Mouse (Mus musculus) retina, postnatal 7 days (tissue): ENCODE measurements around the gene Gm39566.
"Not testable (repeated sequence)": the region's sequence is repeated elsewhere in the genome, so short reads cannot be mapped to it uniquely, and the experiment has no call there.

ENCODE experiments used
- DNase-seq: peaks from one replicate; pipeline ENCODE4 v3.0.0-alpha.2; 2012; ENCODE audit warnings: low read depth, low spot score

Gene Gm39566

GRCm38 (mm10) chr11:69815155-69815554, at the start of gene Gm39566:
Gene Gm39566 (minus strand): TSS chr11:69815298.
- no peak for DNase-seq

DNA sequence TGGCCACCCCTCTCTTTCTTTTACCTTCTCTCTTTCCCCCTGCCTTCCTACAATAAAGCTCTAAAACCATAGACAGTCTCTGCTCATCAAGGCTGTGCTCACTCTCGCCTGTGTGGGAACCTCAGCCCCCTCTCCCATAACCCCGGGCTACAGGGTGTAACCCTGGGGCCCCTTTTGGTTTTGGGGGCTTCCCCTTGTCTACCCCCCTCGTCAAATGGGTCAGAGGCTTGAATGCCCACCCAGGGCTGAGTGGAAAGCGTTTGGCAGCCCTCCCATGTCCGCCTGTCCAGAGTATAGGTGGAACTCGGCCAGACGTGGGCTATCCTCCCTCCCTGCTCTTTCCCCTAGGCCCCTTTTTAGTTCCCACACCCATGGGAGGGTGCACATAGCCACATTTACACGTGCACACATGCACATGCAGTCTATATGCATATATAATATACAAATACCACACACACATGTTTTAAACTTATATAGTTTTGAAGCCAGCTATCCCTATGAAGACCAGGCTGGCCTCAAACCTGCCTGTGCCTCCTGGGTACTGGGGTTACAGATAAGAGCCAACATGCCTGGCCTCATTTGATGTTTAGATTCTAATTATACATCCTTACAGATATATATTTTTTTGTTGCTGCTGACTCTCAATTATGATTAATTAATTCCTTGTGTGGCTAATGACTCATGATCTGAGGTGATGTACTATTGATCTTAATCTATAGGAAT, 49.2 kb upstream of the Gm39566 start:
- DNase-seq: no peak

DNA sequence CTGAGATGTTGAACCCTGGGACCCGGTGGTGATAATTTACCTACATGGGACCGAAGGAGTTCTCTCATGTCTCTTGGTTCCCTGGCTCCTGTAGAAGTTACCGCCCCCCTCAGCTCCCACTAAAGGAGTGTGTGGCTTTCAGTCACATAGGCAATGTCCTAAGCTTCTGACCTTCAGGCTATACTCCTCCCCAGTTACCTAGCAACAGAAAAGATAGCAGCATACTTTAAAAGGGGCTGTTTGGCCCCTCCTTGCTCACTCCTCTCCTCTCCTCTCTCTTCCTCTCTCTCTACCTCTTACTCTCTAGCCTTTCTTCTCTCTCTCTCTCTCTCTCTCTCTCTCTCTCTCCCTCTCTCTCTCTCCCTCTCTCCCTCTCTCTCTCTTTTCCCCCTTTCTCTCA, 48.6 kb upstream of the Gm39566 start:
- DNase-seq: not testable (repeated sequence)

- no peak for DNase-seq
Measured at GRCm38 (mm10) chr11:69858113-69858998, 43.3 kb upstream of the Gm39566 start, which contains the start of gene Tnk1. Gene Tnk1 (minus strand): TSS chr11:69858730.

DNA sequence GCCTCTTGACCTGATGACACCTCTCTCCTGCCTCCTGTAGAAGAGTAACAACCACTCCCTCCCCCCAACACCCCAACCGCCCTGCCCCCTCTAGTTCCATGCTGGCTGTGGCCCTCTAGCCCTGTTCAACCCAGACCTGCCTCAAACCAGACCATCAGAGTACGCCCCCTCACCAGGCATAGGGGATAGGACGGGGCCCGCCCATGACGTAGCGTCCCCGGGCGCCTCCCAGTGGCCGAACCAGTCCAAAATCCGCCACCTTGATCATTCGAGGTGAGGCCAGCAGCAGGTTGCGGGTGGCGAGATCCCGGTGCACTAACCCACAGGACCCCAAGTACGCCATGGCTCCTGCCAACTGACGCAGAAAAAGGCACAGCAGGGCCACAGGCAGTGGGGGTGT, 40.2 kb upstream of the Gm39566 start:
- no peak for DNase-seq

DNA sequence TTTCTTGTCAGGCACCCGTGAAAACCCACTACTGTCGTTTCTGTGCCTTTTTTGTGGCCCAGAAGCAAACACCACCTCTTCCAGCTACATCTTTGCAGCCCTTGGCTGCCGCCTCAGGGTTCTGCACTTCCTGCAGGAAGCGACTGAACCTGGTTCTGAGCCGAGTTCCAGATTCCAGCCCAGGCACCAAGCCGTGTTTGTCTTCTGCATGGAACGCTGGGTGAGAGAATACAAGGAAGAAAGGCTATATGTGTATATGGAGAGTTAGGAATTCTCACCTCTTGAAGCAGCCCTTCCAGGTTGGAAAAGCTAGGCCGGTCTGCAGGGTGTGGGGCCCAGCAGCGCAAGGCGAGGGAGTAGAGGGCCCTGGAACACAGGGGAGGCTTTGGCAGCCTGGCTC, 39.6 kb upstream of the Gm39566 start:
- no peak for DNase-seq

DNA sequence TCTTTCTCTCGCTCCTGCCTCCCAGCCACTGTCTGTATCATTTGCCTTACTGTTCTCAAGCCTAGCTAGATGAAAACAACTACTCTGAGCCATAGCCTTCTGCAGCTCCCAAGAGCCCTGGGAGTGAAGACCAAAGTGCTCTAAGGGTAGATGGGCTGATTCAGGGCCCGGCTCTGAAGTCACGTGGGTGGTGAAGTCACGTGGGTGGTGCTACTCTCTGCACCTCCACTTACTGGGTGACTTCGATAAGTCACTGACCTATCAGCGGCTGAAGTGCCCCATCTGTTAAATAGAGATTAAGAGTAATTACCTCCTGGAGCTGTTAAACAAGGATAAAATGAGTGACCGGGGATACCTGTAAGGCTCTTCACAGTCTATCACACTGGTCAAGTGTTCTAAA, 38.9 kb upstream of the Gm39566 start:
- no peak for DNase-seq

DNA sequence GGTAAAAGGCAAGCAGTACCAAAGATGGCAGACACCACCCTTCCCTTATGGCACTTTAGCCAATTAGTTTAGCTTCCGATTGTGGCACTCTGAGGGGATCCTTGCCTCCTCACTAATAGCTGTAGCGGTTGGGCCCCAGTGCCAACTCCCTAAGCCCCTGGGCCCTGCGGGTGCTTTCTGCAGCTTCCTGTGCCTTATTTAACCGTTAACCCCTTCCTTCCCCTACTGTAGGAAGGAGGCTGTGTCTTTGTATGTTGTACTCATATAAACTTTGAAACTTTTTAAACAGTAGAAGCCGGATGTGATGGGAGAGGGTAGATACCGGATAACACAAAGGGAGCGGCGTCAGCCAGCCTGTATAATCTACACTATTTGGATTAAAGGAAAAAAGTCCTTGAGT, 35.7 kb upstream of the Gm39566 start:
- no peak for DNase-seq

DNA sequence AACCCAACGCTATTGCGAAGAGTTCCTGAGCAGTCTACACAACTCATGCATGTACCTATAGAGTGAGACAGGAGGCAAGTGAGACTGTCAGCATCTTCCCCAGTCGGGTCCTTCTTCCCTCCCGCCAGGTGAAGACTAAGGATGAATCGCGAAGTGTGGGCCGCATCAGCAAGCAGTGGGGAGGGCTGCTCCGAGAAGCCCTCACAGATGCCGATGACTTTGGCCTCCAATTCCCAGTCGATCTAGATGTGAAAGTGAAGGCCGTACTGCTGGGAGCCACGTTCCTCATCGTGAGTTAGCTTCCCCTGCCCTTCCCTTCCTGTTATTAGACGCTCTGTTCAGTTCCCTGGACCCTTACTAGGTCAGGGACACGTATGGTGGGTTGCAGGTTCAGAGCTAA, 34.8 kb upstream of the Gm39566 start:
- DNase-seq: no peak

GRCm38 (mm10) chr11:69849128-69849527, 34.0 kb upstream of the Gm39566 start:
- DNase-seq: no peak

GRCm38 (mm10) chr11:69848021-69848420, 32.9 kb upstream of the Gm39566 start:
- DNase-seq: no peak

DNA sequence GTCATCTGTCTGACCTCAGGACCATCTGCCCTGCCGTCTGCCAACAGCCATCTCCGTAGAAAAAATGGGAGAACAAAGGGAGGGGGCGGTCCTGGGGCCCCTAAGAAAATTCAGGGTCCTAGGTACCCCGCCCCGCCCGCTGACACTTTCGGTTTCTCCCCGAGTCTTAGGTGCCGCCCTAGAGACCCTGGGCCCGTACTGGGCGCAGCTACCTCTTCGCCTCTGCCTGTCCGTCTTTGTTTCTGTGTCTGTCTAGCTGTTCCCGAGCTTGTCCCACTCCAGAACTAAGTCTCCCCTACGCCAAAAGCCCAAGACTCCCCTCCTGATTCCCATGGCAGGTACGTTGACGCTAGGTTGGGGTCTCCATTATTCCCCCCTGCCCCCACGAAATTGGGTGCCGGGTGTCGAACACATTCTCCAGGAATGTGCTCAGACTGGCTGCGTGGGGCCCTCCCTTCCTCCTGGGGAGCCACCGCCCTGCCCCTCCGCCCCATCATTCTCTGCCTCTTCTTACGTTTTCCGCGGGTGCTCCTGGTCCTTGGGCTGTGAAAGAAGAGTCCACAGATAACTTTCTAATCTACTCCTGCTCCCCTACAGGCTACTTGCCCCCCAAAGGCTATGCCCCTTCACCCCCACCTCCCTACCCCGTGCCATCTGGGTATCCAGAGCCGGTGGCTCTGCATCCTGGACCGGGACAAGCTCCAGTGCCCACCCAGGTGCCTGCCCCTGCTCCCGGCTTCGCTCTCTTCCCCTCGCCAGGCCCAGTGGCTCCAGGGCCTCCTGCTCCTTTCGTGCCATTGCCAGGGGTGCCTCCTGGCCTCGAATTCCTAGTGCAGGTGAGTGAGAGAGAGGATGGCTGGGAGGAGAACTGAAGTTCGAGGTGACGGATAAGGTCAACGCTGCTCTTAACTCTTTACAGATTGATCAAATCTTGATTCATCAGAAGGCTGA, 31.9 kb upstream of the Gm39566 start:
- DNase-seq: no peak

DNA sequence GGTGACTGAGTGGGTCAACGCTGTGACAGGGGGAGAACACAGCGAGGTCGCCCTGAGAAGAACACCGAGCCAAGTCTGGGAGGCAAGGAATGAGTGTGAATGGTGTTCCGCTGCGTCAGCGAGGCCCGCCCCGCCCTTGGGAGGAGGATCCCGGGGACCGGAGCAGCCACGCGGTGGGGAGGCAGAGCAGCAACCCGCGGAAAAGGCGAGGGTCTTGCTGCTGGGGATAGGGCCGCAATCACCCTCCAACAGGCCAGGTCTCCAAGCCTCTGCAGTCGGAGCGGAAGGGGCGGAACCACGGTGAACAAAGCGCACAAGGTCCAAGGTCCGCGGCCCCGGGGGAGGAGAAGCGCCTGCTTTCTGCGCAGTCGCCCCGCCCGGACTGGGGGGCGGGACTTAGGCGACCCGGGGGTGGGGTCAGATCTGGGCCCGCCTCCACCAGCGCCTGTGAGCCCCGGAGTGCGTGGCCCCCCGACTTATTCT, 31.1 kb upstream of the Gm39566 start, which contains the start of gene Plscr3:
Gene Plscr3 (plus strand): TSS at position 179 of the 483 bp plus-strand sequence.
- peak; percentile 74 for DNase-seq

- DNase-seq: no peak
Measured at GRCm38 (mm10) chr11:69838714-69839104, 23.6 kb upstream of the Gm39566 start.

DNA sequence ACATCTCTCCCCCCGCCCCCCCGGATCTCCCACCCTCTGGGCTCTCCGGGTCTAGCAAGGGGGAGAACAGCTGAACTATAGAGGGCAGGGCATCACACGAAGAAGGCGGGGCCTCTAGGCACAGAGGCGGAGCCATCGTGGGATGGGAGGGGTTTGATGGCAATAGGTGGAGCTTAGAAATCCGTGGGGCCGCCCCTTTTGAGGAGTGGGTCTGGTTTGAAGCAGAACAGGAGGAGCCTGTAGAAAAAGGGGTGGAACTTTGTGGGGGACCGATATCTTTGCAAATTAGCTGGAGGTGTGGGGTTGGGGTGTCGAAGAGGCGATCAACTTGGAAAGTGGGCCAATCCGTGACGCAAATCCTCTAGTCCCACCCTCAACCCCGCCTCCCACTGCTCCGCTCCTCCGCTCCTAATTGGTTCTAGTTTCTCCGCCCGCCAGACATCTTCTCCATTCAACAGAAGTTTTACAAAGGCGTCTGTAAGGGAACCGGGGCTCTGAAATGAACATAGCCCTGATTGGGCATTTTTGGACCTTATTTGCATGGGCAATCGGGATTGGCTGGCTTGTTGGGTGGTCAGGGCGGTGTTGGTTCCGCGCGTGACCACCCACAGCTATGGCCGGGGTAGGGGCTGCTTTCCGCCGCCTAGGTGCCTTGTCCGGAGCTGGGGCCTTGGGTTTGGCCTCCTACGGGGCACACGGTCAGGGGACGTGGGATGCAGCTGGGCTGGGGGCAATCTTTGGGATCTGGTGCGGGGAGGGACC, 23.0 kb upstream of the Gm39566 start, which contains the start of gene Tmem256:
Gene Tmem256 (plus strand): TSS at position 563 of the 762 bp plus-strand sequence.
- DNase-seq: peak; percentile 92

- DNase-seq: peak; percentile 75
Measured at GRCm38 (mm10) chr11:69837604-69837951, 22.5 kb upstream of the Gm39566 start, which contains the start of gene Nlgn2. Gene Nlgn2 (minus strand): TSS chr11:69837784.

GRCm38 (mm10) chr11:69836703-69837576, 21.8 kb upstream of the Gm39566 start:
- no peak for DNase-seq

- DNase-seq: no peak
Measured at GRCm38 (mm10) chr11:69835966-69836335, 20.9 kb upstream of the Gm39566 start.

- DNase-seq: no peak
Measured at GRCm38 (mm10) chr11:69835326-69835965, 20.3 kb upstream of the Gm39566 start.
